Mouse (Mus musculus) thymus, postnatal 36 days (tissue): Measurements from ENCODE around the gene Smtnl1.
A peak's percentile ranks its signal among the peaks of the same experiment; 100 is the strongest.

Experiments used
- DNase-seq, 2 experiments: peaks; one replicate each; pipeline ENCODE4 v3.0.0; 2022; ENCODE audit warnings: mixed read lengths in 2 of 2

Smtnl1 gene

DNA sequence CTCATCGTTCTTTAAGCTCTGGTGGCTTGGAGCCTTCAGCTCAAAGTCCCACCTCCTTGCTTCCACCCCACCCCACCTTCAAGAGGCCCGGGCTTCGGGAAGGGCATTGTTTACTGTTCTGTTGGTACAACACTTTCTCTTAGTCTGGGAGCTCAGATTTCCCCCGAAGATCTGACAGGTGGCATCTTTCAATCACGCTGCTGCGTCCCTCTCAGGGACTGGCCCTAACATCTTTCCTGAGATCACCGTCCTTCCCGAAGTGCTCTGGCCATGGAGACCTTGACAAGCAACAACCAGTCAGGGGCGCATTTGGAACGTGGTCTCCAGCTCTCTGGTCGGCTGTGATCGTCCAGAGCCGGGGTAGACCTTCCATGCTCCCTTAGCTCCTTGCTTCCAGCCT lies at the start of gene Smtnl1:
TSS of gene Smtnl1 (minus strand) at position 101 of the 400 bp plus-strand sequence.
- DNase-seq = no peak

DNA sequence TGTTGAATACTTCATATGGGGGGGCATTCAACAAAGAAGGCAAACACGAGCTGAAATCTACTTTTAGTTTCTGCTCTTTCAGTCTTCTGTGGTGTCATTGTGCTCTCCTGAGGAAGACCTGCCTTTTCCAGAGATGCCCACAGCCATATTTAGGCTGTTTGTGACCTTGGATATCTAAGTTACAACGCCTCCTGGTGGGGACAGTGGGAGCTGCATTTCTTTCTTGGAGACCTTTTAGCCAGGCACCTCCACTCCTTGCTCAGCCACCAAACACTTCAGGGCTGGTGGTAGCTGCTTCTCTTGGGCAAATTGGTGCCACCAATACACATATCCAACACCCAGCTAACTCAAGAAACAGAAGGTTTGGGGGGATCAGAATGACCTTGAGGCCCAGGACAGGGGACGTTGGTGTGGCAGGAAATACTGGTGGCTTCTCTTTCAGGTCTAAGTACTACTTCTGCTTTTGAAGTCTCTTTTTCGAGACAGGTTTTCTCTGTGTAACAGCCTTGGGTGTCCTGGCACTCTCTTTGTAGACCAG lies 48.2 kb upstream of the Smtnl1 start:
- no peak for DNase-seq

DNA sequence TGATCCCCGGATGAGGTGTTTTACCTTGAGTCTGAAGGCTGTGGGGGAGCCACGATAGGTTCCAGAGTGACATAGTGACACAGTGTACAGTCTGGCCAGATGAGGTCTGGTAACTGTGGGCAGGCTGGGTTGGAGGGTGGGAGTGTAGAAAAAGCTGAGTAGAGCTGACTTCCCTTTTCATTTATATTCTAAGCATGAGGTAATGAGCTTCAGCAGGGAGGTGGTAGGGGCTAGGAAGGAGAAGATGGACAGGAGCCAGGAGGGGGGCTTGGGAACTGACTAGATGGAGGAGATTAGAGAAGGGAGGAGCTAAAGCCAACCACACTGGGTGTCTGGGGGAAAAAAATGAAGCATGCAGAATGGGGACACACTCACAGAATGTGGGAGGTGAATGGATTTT lies 46.5 kb upstream of the Smtnl1 start:
- no peak for DNase-seq

DNA sequence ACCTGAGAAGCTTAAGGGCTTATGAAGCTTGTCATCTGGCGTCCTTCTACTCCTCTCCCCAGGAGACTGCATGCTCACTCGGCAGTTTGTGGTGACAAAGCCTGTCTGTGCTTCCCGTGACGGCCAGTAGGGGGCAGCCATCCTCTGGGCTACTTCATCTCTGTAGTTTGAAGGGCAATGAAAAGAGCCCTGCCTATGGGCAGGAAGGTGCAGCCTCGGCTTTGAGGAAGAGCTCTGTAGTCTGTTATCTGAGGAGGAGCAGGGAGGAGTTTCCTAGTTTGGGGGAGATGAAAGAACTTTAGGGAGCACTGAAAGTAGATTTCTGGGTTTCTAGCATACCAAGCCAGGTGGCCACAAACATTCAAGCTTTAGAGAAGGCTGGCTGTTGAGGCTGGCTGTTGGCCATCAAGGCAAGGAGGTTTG lies 46.1 kb upstream of the Smtnl1 start:
- peak; percentile 76 to 78 for DNase-seq

DNA sequence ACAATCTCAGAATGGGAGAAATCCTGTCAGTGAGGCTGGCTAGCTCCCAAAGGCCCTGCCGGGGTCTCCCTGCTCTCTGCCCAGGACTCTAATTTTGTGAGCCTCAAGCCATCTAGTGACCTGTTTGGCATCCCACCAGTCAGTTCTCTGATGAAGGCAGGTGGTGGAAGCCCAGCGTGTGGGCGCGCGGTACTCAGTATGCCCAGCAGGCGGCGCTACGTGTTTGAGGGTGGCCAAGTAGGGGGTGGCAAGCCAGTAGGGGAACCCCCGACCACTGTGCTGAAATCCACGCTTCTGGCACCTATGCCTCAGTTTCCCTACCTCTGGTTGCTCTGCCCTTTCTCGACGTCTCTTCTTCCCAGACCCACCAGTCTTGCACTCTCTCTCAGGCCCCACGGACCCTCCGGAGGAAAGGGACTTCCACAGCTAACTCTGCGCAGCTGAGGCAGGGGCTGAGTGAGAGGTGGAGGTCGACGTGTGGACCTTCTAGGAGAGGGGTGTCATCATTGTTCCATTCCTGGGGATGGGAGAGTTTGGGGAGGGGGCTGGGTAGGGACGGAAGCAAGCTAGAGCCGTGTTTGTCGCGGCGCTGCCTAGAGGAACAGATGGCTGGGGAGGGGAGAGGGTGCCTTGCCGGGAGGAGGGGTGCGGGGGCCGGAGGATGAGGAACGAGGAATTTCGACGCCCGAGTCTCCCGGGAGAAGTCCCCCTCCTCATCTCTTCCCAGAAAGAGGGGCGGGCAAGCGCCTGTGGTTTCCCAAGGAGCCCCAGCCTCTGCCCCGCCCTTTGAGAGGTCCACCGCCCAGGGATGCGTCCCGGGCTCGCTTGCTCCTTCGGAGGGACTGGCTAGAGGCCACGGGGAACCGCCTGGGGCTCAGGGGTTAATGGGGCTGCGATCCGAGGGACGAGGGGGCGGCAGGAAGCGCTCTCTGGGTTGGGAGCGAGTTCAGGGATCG lies 43.4 kb upstream of the Smtnl1 start:
- peak; percentile 57 to 63 for DNase-seq

DNA sequence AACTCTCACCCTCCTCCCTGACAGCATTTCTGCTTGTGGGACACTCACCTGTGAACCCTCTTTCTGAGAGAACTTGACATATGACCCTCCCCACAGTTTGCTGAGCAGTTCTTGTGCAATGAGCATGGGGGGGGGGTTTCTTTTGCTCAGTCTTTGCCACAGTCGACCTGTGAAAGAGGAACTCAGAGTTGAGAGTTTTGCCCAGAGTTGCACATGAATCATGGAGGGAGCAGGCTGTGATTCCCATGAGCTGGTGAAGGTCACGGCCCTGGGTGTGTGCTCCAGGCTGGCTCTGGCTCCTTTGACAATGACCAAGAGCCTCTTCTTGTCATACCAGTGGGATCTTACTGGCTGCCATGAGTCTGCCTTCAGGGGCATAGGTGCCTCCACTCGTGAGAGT lies 39.8 kb upstream of the Smtnl1 start:
- no peak for DNase-seq

DNA sequence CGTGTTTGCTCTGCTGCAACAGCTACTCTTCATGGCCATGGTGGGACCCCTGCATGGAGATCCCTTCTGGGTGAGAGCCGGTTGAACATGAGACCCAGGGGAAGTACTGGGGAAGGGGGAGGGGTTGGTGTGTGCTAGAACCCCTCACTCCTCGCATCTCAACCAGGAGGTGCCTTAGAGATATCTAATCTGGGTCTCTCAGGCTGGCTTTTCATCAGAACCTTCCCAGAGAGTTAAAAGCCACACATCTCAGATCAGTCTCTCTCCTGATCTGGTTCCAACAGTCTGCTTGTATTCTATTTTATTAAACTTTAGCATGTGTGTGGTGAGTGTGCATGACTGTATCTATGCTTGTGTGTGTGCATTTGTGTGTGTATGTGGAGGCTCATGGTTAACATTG lies 39.0 kb upstream of the Smtnl1 start:
- no peak for DNase-seq

DNA sequence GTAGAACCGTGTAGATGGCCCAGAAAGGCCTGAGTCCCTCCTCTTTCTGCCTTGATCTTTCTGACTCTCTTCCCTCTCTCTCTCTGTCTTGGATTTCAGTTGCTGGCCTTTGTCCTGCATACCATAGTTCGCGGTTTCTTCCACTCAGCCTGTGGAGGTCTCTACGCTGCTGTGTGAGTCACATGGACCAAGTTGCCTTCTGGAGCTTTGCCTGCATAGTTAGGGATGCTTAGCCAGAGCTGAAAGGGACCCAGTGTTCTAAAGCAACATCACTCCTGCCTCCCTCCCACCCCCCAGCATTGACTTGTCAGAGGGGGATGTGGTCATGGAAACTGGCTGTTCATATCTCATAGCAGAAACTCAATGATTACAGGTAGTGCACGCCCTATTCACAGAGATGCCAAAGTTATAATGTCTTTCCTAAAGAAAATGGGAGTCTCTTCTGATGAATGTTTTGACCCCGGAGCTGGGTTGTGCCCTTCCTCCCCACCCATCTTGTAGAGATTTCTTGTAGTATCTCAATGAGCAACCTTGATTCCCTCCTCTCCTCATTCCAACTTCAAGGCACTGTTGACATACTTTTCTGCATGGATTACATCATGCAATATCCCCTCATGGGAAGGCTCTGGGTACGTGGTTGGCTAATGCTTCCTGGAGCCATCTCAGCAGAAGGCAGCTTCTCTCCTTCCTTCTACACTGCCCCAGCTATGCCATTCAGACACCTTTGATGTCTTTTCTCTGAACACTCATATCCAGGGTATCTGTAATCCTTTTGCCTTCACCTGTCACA lies 37.7 kb upstream of the Smtnl1 start:
- DNase-seq = no peak

DNA sequence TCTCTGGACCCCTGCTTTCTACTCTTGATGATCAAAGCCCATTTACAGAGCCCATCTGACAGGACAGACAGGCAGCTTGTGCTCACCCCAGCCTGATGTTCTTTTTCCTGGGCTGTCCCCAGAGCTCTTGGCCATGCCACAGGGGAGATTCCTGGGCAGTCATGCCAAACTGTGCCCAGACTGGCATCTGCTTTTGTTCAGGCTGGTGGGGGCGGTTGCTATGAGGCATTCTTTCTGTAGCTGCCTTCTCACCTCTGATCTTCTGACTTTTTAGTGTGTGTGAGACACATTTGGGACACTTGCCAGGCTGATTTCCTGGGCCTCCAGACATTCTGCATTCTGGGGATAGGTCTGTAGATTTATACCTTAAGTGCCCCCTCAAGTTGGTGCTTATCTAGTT lies 36.1 kb upstream of the Smtnl1 start:
- DNase-seq = no peak

DNA sequence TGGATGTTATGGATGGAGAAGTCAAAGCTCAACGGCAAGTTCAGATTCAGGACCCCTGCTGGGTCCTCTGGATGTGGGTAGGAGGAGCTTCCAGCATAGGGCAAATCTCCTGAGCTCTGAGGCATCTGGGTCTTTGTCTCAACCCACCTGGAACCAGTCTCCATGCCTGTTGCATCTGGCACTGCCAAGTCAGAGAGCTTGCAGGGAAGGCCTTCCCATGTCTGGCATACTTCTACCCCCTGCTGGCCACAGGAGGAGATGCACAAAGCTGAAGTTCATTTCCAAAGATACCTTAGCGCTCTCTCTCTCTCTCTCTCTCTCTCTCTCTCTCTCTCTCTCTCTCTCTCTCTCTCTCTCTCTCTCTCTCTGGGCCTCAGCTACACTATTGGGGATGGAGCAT lies 33.3 kb upstream of the Smtnl1 start:
- peak; percentile 53 to 56 for DNase-seq

DNA sequence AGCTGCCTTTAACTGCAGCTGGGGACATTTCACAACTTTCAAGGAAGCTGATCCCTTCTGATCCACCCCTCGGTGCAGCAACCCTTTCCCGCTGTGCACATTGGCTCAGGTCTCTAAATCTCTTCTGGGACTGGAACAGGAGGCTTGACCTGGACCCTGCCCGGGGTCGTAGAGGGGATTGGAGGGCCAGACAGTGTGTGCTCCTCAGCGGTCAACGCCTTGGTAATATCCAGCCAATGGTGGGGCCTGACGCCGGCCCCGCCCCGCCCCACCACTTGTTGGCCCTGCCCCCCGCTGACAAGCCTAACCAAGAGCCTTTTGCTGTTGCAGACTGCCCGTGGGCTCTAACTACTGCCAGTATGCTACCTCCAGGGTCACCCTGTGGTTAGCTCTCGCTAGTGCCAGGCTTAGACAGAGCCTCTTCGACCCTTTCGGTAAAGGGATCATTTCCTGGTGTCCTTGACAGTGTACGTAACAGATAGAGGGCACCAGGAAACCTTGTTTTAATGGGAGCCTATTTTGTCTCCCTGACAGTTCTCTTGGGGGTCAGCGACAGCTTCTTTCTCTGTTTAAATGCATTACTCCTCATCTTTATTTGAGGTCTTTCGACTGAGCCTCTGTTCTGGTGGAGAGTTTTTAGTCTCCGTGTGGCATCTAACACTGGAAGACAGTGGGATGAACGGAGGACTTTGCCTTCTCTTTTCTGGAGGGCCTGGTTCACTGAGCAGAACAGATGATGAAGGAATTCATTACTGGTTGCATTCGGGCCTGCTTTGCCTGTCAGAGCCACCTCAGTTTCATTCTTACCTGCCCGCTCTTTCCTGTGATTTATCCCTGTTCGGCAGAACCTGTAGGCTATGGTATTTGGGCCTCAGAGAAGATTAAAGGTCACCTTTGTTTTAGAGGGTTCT lies 28.9 kb upstream of the Smtnl1 start:
- no peak for DNase-seq

DNA sequence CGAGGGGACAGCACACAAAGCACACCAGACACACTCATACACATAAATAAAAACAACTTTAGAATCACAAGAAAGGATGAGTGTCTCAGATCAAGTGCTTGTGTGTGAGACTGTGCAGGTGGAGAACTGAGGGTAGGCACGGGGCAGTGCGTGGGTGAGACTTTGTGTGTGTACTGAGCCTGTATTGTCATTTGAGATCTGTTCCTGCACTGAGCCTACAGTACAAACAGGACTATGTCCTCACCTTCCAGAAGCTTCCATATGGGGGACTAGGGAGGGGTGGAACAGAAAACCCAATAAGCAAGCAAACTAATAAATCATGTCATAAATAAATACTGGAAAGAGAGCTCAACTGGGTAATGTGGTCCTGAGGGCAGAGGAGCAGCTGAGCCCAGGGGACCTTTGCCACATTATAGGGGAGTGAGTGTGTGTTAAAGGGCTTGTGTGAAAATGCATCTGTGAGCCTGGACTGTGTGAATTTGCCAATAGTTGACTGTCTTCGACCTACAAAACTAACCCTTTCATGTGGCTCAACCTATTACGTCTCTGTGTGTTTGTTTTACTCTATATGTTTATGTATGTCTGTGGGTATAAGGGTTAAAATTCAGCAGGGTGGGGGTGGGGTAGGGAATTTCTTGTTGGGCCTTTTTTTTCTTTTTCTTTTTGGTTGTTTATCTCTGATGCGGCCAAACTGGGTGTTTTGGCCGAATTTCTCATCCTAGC lies 28.1 kb upstream of the Smtnl1 start:
- no peak for DNase-seq

DNA sequence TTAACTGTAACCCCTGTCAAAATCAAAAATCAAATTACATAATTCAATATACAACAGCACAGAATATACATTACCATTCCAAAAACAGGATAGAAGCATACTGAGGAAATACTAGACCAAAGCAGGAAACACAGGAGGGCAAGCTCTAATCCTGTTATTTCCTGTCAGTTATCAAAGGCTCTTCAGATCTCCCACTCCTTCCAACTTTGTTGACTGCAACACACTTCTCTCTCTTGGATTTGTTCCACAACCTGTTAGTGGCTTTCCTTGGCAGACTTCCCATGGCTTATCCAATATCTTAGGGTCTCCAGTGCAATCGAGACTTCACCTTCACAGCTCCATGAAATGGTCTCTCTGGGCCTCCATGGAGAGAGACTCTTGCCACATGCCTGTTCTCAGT lies 22.8 kb upstream of the Smtnl1 start:
- DNase-seq = no peak

DNA sequence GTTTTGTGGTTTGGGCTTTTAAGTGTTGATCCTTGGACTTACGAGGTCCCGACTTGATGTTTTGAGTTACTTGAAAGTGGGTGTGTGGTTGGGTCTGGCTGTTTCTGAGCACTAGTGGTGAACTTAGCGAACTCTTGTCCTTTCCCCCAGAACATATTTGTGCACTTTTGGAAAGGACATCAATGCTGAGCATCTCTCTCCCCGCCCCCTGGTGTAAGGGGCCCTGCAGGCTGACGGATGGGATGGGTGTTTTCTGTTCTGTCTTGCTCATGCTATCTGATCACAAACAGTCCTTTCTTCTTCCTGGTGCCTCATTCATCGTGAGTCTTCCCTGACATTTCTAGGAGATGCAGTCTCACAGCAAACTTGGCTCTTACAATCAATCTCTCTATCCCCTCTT lies 21.2 kb upstream of the Smtnl1 start:
- peak; percentile 55 to 59 for DNase-seq

DNA sequence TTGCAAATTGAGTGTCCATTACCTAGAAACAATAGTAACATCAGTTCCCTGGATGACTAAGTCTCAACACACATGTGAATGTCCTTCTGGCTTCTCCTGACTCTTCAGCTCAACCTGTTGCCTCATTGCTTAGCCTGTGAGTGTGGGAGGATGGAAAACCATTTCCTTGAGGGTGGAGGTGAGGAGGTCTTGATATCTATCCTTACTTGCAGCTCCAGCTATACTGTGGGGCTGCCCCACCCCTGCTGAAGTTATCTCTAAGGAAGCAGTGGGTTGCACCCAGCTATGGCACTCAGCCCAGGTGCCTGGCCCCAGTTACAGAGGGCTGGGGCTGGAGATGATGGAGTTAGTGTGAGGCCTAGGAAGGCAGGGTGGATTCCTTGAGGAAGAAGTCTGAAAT lies 19.5 kb upstream of the Smtnl1 start:
- peak; percentile 46 to 55 for DNase-seq

DNA sequence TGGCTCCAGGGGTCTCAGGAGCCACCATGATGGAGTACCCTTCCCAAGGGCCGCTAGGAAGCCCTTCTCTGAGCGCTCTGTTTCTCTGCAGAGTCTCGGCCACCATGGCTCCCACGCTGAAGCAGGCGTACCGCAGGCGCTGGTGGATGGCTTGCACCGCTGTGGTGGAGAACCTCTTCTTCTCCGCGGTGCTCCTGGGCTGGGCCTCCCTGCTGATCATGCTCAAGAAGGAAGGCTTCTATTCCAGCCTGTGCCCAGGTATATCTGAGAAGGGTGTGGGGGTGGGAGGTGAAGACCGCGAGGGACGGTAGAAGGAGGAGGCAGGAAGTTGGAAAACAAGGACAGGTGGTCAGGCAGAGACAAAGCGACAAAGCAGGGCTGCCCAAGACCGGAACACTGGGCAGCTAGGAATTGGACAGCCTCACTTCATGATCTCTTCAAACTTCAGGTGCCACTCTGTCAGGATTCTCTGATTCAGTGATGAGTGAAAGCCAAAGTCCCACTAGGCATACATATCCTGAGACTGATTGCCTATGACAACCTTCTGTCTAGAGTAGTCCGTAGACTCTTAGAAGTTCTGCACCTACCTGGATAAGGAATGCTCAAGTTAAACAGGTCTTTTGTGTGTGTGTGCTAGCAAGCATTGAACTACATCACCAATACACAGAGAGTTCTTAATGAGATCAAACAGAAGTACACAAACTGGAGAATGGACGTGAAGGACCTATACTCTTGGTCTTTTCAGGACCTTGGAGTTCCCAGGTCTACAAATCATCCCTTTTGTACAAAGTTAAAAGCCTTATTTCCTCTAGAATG lies 18.5 kb upstream of the Smtnl1 start:
- no peak for DNase-seq

DNA sequence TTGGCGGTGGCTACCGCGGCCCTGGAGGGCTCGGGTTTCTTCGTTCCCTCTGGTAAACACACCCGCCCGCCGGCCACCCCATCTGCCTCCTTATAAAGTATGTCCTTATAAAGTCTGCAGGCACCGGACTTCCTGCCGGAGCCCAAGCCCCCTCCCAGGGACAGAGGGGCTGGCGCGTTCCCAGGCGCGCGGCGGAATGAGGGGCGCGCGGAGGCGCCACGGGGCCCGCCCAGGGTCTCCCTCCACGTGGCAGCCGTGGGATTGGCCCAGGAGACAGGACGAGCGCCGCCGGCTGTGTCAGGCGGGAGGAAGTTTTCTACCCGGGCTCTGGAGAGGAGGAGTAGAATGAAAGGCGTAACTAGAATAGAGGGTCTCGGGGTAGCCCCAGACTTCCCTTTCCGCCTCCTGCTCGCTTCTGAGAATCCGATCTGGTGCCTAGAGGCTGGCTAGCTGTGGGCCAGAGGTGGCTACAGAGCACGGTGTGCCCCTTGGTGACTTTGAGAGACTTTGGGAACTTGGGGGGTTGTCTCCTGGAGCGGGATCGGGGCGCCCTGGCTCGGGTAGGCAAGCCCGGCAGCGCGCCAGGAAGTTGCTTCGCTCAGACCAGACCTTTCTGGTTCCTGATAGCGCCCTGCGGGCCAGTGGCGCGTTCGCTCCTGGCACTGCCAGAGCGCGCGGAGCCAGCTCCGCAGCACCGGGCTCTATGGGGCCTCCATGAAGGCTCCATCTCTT lies 17.7 kb upstream of the Smtnl1 start:
- DNase-seq = peak; percentile 68 to 73

DNA sequence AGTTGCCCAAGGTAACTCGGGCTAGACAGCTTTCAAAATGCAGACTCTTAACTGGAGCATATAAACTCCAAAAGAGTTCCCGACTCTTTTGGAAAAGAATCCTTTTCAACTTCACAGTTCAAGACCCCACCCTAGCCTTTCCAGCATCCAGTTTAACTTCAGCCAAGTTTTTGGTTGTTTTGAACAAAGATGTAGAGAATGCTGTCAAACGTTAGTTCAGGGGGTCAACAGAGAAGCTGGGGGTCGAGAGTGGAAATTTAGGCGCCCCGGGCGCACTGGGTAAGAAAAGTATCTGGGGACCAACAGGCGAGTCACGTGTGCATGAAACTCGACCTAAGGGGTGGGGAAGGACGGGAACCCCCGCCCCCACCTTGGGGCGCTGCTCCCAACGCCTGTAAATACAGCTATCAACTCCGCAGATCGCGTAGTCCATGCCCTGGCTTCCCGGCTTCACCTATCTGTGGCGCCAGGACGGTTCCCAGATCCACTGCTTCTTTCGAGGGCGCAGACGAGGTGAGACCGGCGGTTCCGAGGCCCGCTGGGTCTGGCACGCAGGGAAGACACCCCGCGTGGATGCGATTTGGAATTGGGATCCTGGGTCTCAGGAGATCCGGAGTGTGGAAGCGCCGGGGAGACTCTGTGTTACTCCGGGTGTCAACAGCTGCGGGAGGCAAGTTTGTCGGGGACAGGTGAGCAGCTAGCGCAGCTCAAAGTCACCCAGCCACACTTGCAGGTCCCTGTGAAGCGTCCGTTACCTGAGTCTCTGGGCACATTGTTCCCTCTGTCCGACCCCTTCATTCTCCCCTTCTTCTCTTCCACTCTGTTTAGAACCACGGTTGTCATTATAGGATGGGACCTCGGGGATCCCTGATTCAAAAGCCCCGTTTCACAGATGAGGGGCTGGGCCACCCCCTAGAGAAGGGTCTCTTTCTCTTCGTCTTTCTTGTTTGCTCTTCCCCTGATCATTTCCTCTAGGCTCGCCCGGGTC lies 16.8 kb upstream of the Smtnl1 start:
- DNase-seq = peak; percentile 59 to 64

DNA sequence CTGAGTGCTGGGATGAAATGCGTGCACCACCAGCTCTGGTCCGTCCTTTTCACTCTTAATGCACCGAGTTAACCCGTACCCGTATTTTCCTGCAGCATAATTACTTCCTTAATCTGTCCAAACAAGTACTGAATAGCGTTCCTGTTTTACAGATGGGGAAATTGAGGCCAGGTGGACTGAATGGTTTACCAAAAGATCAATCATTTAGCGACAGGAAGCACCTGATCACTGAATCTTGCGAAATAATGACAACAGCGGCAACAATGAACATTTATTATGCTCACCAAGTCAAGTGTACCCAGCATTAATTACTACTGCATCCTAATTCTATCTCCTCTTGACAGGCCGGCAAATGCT lies 16.1 kb upstream of the Smtnl1 start, which contains the start of gene Slc43a1:
TSS of gene Slc43a1 (plus strand) at position 258 of the 357 bp plus-strand sequence.
- DNase-seq = no peak
